Mouse (Mus musculus) cerebellum, adult 2 months (tissue): ENCODE measurements around the gene Pla2g3. TPM values are rescaled to one million over a fixed set of nuclear protein-coding genes. Genes with fewer than 3 reads are reported as not detected.
A peak's percentile ranks its signal among the peaks of the same experiment; 100 is the strongest.

ENCODE experiments used
- DNase-seq, 2 experiments: peaks; one replicate each; pipeline ENCODE4 v3.0.0; 2021
- H3K27ac ChIP-seq: fragments of 200-500 bp; 2 replicates; pipeline ENCODE4 v1.5.1; 2012; ENCODE audit warnings: low read length, control low read depth, inconsistent platforms; ENCODE audit not compliant: insufficient read depth
- H3K27me3 ChIP-seq: fragments of 200-500 bp; 2 replicates; pipeline ENCODE4 v1.6.1; 2012; ENCODE audit warnings: inconsistent platforms, mild to moderate bottlenecking, low read length, moderate library complexity; ENCODE audit not compliant: control insufficient read depth, insufficient read depth
- H3K4me1 ChIP-seq: fragments of 200-500 bp; 2 replicates; pipeline ENCODE4 v1.6.1; 2011; ENCODE audit warnings: low read length; ENCODE audit not compliant: control insufficient read depth, insufficient read depth
- H3K4me3 ChIP-seq: fragments of 200-500 bp; replicated peaks from 2 replicates; pipeline ENCODE3; 2011; ENCODE audit warnings: mild to moderate bottlenecking, low read depth, low read length, control low read depth; ENCODE audit not compliant: insufficient read depth
- CTCF ChIP-seq: fragments of 200-500 bp; IDR thresholded peaks from 2 replicates; pipeline ENCODE4 v1.5.1; 2011; ENCODE audit warnings: low read depth, mild to moderate bottlenecking, control low read depth, low read length, moderate library complexity, borderline replicate concordance; ENCODE audit not compliant: insufficient read depth
- POLR2A ChIP-seq: fragments of 200-500 bp; IDR thresholded peaks from 2 replicates; pipeline ENCODE4 v1.6.1; 2011; ENCODE audit warnings: low read length, control low read depth, borderline replicate concordance; ENCODE audit not compliant: insufficient read depth
- whole genome bisulfite sequencing: fragments of 180-500 bp; shearing (Covaris S2); methylation state at CpG from one replicate; pipeline ENCODE4 v1.1.7; 2018; 5-methylcytosine and 5-hydroxymethylcytosine counted together
- polyA plus RNA-seq: library from polyadenylated mRNA; depleted of rRNA; stranded (reverse); fragments of >200 nt; gene quantifications from 2 replicates; pipeline ENCODE4 v1.2.3, GENCODE M21; 2012

Gene Pla2g3
- polyA plus RNA-seq, 1 experiment = 4.0 TPM

DNA sequence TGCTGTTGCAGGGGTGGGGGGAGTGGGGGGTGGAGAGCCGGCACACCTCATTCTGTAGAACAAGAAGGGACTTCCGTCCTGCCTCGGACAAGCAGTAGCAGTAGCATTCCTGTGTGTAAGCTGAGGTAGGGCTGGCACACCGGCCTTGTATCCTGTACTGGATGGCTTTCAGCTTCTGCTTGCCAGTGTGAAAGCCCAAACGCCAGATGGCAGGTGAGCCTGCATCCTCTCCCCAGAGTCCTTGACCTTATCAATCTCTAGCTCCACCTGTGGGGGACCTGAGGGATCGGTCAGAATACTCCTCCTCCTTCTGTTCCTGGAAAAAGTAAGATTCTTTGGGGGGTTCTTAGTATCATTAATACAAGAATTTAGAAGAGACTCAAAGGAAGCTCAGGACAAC is 34.6 kb upstream of the Pla2g3 start:
- Histone ChIP-seq H3K27ac (no peak overlapping the region), H3K4me1 (no peaks in the 10 kb centered on the region; the same call in none of the 2 replicates), H3K4me3 (peak overlapping the region; percentile 75), H3K27me3 (no peaks in the 10 kb centered on the region)
- DNase-seq = peak; percentile 77 to 90
- TF ChIP-seq POLR2A = peak; percentile 27; the same call in 1 of the 2 replicates
- TF ChIP-seq CTCF = peak; percentile 74
- 8% methylated on average over 6 of the region's 6 CpGs for WGBS

DNA sequence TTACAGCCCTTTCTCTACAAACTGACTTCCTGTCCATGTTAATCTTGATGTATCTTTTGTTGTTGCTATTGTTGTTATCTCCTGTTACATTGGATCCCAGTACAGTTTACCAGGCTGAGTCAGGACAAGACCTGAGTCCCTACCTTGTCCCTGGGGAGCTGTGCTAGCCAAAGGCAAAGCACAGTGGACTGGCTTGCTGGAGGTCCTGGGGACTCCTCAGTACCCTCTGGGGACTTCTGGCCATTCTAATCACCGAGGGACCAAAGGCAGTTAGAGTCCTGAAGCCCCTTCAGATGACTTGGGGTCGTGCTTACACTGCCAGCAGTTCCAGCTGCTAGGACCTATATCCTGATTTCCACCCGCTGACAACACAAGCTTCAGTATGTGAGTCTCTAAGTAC is 33.6 kb upstream of the Pla2g3 start:
- no peak for TF ChIP-seq CTCF
- no peak for TF ChIP-seq POLR2A
- no peak for DNase-seq
- no peaks in the 10 kb centered on the region; the same call in none of the 2 replicates for H3K4me1 ChIP-seq
- no peak overlapping the region for H3K4me3 ChIP-seq
- H3K27ac ChIP-seq = no peak overlapping the region
- H3K27me3 ChIP-seq = no peaks in the 10 kb centered on the region
- WGBS = 95% methylated on average over 3 of the region's 3 CpGs

DNA sequence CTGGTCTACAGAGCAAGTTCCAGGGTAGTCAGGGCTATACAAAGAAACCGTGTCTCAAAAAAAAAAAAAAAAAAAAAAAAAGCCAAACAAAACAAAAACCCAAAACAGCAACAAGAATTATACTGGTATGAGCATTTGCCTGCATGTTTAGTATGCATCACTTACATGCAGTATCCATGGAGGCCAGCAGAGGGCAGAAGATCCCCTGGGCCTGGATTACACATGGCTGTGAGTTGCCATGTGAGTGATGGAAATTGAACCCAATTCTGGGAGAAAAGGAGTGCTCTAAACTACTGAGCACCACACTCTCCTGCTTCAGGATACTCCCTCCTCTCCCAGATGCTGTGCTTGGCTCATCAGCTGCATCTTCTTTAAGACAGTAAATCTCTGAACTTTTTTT is 31.7 kb upstream of the Pla2g3 start:
- WGBS = 19% methylated on average over 1 of the region's 1 CpGs
- Histone ChIP-seq H3K4me3 (no peak overlapping the region), H3K27me3 (no peaks in the 10 kb centered on the region), H3K4me1 (no peaks in the 10 kb centered on the region; the same call in 1 of the 2 replicates), H3K27ac (no peak overlapping the region)
- peak; percentile 69 to 78 for DNase-seq
- TF ChIP-seq POLR2A = no peak
- peak; percentile 81 for TF ChIP-seq CTCF

DNA sequence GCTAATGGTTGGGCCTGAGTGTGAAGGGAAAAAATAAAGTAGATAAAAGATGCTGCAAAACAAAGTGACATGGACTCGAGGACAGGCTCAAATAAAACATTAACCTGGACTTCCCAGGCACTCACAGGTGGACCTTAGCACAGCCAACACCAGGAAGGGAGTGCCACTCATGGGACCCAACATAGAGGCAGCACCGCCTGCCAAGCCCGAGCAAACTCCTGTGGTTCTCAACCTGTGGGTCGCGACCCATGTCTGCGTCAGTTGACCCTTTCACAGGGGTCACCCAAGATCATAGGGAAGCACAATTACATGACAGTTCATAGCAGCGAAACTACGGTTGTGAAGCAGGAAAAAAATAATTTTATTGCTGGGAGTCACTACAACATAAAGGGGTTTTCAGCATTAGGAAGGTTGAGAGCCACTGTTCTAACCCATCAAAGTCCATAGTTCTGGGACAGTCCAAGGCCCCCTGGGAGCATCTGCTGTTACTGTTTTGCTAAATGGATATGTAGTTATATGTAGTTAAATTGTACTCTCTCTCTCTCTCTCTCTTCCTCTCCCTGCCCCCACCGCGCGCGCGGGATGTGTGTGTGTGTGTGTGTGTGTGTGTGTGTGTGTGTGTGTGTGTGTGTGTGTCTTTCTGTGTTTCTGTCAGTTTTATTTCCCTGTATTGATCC is 29.5 kb upstream of the Pla2g3 start:
- 79% methylated on average over 13 of the region's 13 CpGs for WGBS
- Histone ChIP-seq H3K4me3 (no peak overlapping the region), H3K4me1 (no peaks in the 10 kb centered on the region; the same call in 1 of the 2 replicates), H3K27me3 (no peaks in the 10 kb centered on the region), H3K27ac (no peak overlapping the region)
- DNase-seq = no peak
- no peak for TF ChIP-seq POLR2A
- no peak for TF ChIP-seq CTCF

DNA sequence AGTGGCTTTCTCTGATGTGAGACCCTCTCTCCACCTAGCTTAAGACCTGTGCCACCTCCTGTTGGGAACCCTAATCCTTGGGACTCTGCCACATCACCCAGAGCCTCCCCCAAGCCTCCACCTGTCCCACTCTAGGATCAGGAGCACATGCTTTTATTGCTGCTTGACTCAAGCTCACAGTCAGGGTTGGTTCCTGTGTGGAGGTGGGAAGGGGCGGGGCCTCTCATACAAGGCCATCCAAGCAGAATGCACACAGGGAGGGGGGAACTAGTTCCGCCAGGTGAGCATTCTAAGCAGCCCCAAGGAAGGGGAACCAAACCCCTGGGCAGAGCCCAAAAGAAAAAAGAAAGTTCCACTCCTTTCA is 29.0 kb upstream of the Pla2g3 start:
- no peak for DNase-seq
- no peak overlapping the region for H3K4me3 ChIP-seq
- H3K4me1 ChIP-seq = no peaks in the 10 kb centered on the region; the same call in 1 of the 2 replicates
- WGBS = 73% methylated on average over 2 of the region's 2 CpGs
- H3K27ac ChIP-seq = no peak overlapping the region
- TF ChIP-seq POLR2A = no peak
- TF ChIP-seq CTCF = no peak
- no peaks in the 10 kb centered on the region for H3K27me3 ChIP-seq

DNA sequence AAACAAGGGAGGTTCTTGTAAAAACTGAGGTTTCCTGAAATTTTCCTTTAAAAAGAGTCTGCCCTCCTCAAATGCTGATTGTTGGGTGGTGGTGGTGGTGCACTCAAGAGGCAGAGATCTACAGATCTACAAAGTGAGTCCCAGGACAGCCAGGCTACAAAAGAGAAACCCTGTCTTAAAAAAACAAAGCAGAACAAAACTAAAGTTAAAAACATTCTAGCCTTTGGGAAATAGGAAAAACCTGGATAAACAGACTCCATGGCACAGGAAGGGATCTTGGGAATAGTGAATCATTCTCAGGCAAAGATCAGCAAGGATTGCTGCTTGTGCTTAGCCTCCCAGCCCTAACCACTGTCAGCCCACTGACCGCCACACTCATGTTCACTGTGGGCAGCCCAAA is 25.2 kb upstream of the Pla2g3 start:
- no peak for TF ChIP-seq CTCF
- no peak for TF ChIP-seq POLR2A
- WGBS = 90% methylated on average over 1 of the region's 1 CpGs
- no peak overlapping the region for H3K4me3 ChIP-seq

DNA sequence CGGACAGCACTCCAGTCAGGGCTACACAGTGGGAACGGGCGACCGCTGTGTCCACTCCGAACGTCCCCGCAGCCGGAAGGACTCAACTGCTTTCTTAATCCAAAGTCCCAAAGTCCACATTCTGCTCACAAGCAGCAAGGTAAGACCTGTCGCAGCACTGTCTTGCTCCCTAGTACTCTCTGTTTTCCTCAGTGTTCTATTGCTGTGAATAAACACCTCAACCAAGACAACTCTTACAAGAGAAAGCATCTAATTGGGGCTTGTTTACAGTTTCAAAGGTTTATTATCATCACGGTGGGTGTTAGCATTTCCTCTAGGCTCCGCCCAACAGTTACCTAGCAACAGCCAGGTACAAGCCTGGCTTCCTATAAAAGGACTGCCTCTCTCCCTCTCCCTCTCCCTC is 16.6 kb upstream of the Pla2g3 start:
- WGBS = 43% methylated on average over 11 of the region's 11 CpGs
- H3K27ac ChIP-seq = no peak overlapping the region
- DNase-seq = no peak
- no peaks in the 10 kb centered on the region for H3K27me3 ChIP-seq
- H3K4me3 ChIP-seq = no peak overlapping the region
- no peak for TF ChIP-seq CTCF
- TF ChIP-seq POLR2A = no peak
- no peaks in the 10 kb centered on the region for H3K4me1 ChIP-seq

More for the DNA sequence above, 25.2 kb upstream of the Pla2g3 start:
- no peaks in the 10 kb centered on the region for H3K4me1 ChIP-seq
- no peaks in the 10 kb centered on the region for H3K27me3 ChIP-seq
- DNase-seq = no peak
- no peak overlapping the region for H3K27ac ChIP-seq

DNA sequence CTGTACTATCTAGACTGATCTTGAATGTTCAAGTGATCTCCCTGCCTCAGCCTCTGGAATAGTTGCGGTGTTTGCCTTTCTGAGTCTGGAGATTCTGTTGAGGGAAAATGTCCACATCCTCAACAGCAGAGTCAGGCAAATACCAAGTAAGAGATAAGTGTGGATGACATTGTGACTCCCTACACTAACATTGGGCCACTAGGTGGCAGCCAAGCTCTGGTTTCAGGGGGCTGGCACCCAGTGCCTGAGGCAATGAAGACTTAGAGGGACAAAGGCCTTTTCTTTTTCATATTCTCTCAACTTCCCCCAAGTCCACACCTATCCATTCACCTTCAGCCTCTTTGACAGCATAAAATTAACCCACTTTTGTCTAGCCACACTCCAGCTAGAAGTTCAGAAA is 15.6 kb upstream of the Pla2g3 start:
- Histone ChIP-seq H3K4me3 (no peak overlapping the region), H3K27me3 (no peaks in the 10 kb centered on the region), H3K27ac (no peak overlapping the region), H3K4me1 (no peaks in the 10 kb centered on the region)
- DNase-seq = peak; percentile 88 to 93
- 27% methylated on average over 1 of the region's 1 CpGs for WGBS
- TF ChIP-seq POLR2A = no peak
- TF ChIP-seq CTCF = peak; percentile 99
